Mouse (Mus musculus) intestine, embryonic 15.5 days (tissue): ENCODE results near the gene Ripor2. TPM values are rescaled to one million over a fixed set of nuclear protein-coding genes. Genes with fewer than 3 reads are reported as not detected.

Experiments used
- ATAC-seq: fragments of 200-750 bp; cut with Nextera tagmentation; 2 replicates; pipeline ENCODE4 v1.8.0; 2017; ENCODE audit warnings: moderate TSS enrichment, moderate library complexity
- H3K27ac ChIP-seq: fragments of 300-500 bp; sonication (generic); 2 replicates; pipeline ENCODE4 v1.5.1; 2015; ENCODE audit warnings: mild to moderate bottlenecking, inconsistent platforms
- H3K27me3 ChIP-seq: fragments of 300-500 bp; sonication (generic); replicated peaks from 2 replicates; pipeline ENCODE4 v1.6.1; 2015; ENCODE audit warnings: inconsistent platforms
- H3K36me3 ChIP-seq: fragments of 300-500 bp; sonication (generic); 2 replicates; pipeline ENCODE4 v1.6.1; 2015; ENCODE audit warnings: inconsistent platforms
- H3K4me1 ChIP-seq: fragments of 300-500 bp; sonication (generic); replicated peaks from 2 replicates; pipeline ENCODE4 v1.6.1; 2015; ENCODE audit warnings: inconsistent platforms
- H3K4me2 ChIP-seq: fragments of 300-500 bp; sonication (generic); replicated peaks from 2 replicates; pipeline ENCODE4 v1.6.1; 2015; ENCODE audit warnings: mild to moderate bottlenecking, inconsistent platforms
- H3K4me3 ChIP-seq: fragments of 300-500 bp; sonication (generic); replicated peaks from 2 replicates; pipeline ENCODE4 v1.5.1; 2015; ENCODE audit warnings: inconsistent platforms
- H3K9ac ChIP-seq: fragments of 300-500 bp; sonication (generic); 2 replicates; pipeline ENCODE4 v1.6.1; 2015; ENCODE audit warnings: inconsistent platforms
- H3K9me3 ChIP-seq: fragments of 300-500 bp; sonication (generic); 2 replicates; pipeline ENCODE4 v1.6.1; 2016; ENCODE audit warnings: inconsistent platforms
- WGBS: fragments of 180-500 bp; shearing (Covaris S2); methylation state at CpG from one replicate; pipeline ENCODE4 v1.1.7; 2015; 5-methylcytosine and 5-hydroxymethylcytosine counted together
- polyA plus RNA-seq: library from polyadenylated mRNA; unstranded; fragments of >200 nt; fragmentation: Nextera tagmentation; extraction: Ambion mirVana; gene quantifications from 2 replicates; pipeline ENCODE4 v1.2.1, GENCODE M21; 2015

The Ripor2 gene
- polyA plus RNA-seq: 1.7 and 1.9 TPM in 2 replicates

GRCm38 (mm10) chr13:24581833-24582232 lies at the start of gene Ripor2:
TSS of gene Ripor2 (plus strand) at chr13:24582189.
- 82% methylated on average over 10 of the region's 10 CpGs for WGBS
- H3K9me3 ChIP-seq: no peaks in the 10 kb centered on the region
- no peaks in the 10 kb centered on the region for H3K36me3 ChIP-seq
- H3K4me1 ChIP-seq: peaks cover under 1% of the 10 kb centered on the region; the same call in 1 of the 2 replicates
- H3K4me2 ChIP-seq: no peak within 1 kb of the TSS
- H3K27me3 ChIP-seq: no peaks in the 10 kb centered on the region
- H3K9ac ChIP-seq: no peak within 1 kb of the TSS
- H3K4me3 ChIP-seq: no peak within 1 kb of the TSS
- no peak for ATAC-seq
- no peak within 1 kb of the TSS for H3K27ac ChIP-seq

GRCm38 (mm10) chr13:24536531-24537167 lies 45.3 kb upstream of the Ripor2 start:
- ATAC-seq: no peak
- Histone ChIP-seq H3K27ac (no peak overlapping the region), H3K9me3 (no peaks in the 10 kb centered on the region), H3K4me3 (no peak overlapping the region), H3K9ac (no peak overlapping the region), H3K36me3 (no peaks in the 10 kb centered on the region), H3K4me2 (no peak overlapping the region), H3K27me3 (no peaks in the 10 kb centered on the region), H3K4me1 (no peaks in the 10 kb centered on the region)
- WGBS: 79% methylated on average over 6 of the region's 6 CpGs

- Histone ChIP-seq H3K9me3 (no peaks in the 10 kb centered on the region), H3K4me3 (no peak overlapping the region), H3K27ac (no peak overlapping the region), H3K9ac (no peak overlapping the region), H3K4me1 (no peaks in the 10 kb centered on the region), H3K4me2 (no peak overlapping the region), H3K27me3 (no peaks in the 10 kb centered on the region), H3K36me3 (no peaks in the 10 kb centered on the region)
- 90% methylated on average over 2 of the region's 2 CpGs for WGBS
- ATAC-seq: no peak
Measured at GRCm38 (mm10) chr13:24538012-24538411, 44.0 kb upstream of the Ripor2 start.

GRCm38 (mm10) chr13:24538941-24539340 lies 43.0 kb upstream of the Ripor2 start:
- no peak overlapping the region for H3K4me3 ChIP-seq
- 59% methylated on average over 5 of the region's 5 CpGs for WGBS
- no peaks in the 10 kb centered on the region for H3K27me3 ChIP-seq
- no peak overlapping the region for H3K9ac ChIP-seq
- no peaks in the 10 kb centered on the region for H3K9me3 ChIP-seq
- H3K36me3 ChIP-seq: no peaks in the 10 kb centered on the region
- H3K27ac ChIP-seq: no peak overlapping the region
- H3K4me2 ChIP-seq: no peak overlapping the region
- no peak for ATAC-seq
- H3K4me1 ChIP-seq: no peaks in the 10 kb centered on the region

- no peaks in the 10 kb centered on the region for H3K9me3 ChIP-seq
- H3K4me2 ChIP-seq: no peak overlapping the region
- H3K27me3 ChIP-seq: no peaks in the 10 kb centered on the region
- no peaks in the 10 kb centered on the region for H3K4me1 ChIP-seq
- no peak overlapping the region for H3K9ac ChIP-seq
- no peak for ATAC-seq
- H3K4me3 ChIP-seq: no peak overlapping the region
- no peaks in the 10 kb centered on the region for H3K36me3 ChIP-seq
- no peak overlapping the region for H3K27ac ChIP-seq
- WGBS: 45% methylated on average over 1 of the region's 1 CpGs
Measured at GRCm38 (mm10) chr13:24545677-24546076, 36.3 kb upstream of the Ripor2 start.

GRCm38 (mm10) chr13:24546801-24547459 lies 35.1 kb upstream of the Ripor2 start:
- Histone ChIP-seq H3K27me3 (no peaks in the 10 kb centered on the region), H3K4me2 (no peak overlapping the region), H3K4me3 (no peak overlapping the region), H3K36me3 (no peaks in the 10 kb centered on the region), H3K9me3 (no peaks in the 10 kb centered on the region), H3K27ac (no peak overlapping the region), H3K4me1 (no peaks in the 10 kb centered on the region), H3K9ac (no peak overlapping the region)
- ATAC-seq: no peak
- 85% methylated on average over 12 of the region's 12 CpGs for WGBS

- Histone ChIP-seq H3K27ac (no peak overlapping the region), H3K9ac (no peak overlapping the region), H3K4me3 (no peak overlapping the region), H3K27me3 (no peaks in the 10 kb centered on the region), H3K4me1 (no peaks in the 10 kb centered on the region), H3K9me3 (no peaks in the 10 kb centered on the region), H3K36me3 (no peaks in the 10 kb centered on the region), H3K4me2 (no peak overlapping the region)
- no peak for ATAC-seq
Measured at GRCm38 (mm10) chr13:24548911-24549310, 33.1 kb upstream of the Ripor2 start.

GRCm38 (mm10) chr13:24551100-24551931 lies 30.7 kb upstream of the Ripor2 start:
- WGBS: 36% methylated on average over 8 of the region's 14 CpGs
- ATAC-seq: peak; percentile 61; the same call in 1 of the 2 replicates
- no peak overlapping the region for H3K4me2 ChIP-seq

GRCm38 (mm10) chr13:24552039-24552438 lies 29.9 kb upstream of the Ripor2 start:
- Histone ChIP-seq H3K4me1 (no peaks in the 10 kb centered on the region), H3K4me2 (no peak overlapping the region), H3K4me3 (no peak overlapping the region), H3K27me3 (no peaks in the 10 kb centered on the region), H3K36me3 (no peaks in the 10 kb centered on the region), H3K9me3 (no peaks in the 10 kb centered on the region), H3K27ac (no peak overlapping the region), H3K9ac (no peak overlapping the region)
- no peak for ATAC-seq
- 67% methylated on average over 4 of the region's 4 CpGs for WGBS

More at GRCm38 (mm10) chr13:24551100-24551931, 30.7 kb upstream of the Ripor2 start:
- Histone ChIP-seq H3K27me3 (no peaks in the 10 kb centered on the region), H3K4me1 (no peaks in the 10 kb centered on the region), H3K9me3 (no peaks in the 10 kb centered on the region), H3K4me3 (no peak overlapping the region), H3K36me3 (no peaks in the 10 kb centered on the region), H3K27ac (no peak overlapping the region), H3K9ac (no peak overlapping the region)

GRCm38 (mm10) chr13:24561391-24561790 lies 20.6 kb upstream of the Ripor2 start:
- H3K9me3 ChIP-seq: no peaks in the 10 kb centered on the region
- H3K4me1 ChIP-seq: peaks cover 16% of the 10 kb centered on the region
- H3K9ac ChIP-seq: no peak overlapping the region
- 83% methylated on average over 5 of the region's 5 CpGs for WGBS
- no peak for ATAC-seq
- no peaks in the 10 kb centered on the region for H3K27me3 ChIP-seq
- no peak overlapping the region for H3K27ac ChIP-seq
- H3K4me3 ChIP-seq: no peak overlapping the region
- H3K4me2 ChIP-seq: no peak overlapping the region
- H3K36me3 ChIP-seq: no peaks in the 10 kb centered on the region

GRCm38 (mm10) chr13:24564706-24565105 lies 17.3 kb upstream of the Ripor2 start:
- no peak overlapping the region for H3K4me2 ChIP-seq
- no peaks in the 10 kb centered on the region for H3K36me3 ChIP-seq
- H3K27ac ChIP-seq: peak overlapping the region; percentile 81
- peaks cover 16% of the 10 kb centered on the region for H3K4me1 ChIP-seq
- no peaks in the 10 kb centered on the region for H3K9me3 ChIP-seq
- no peak overlapping the region for H3K4me3 ChIP-seq
- H3K27me3 ChIP-seq: no peaks in the 10 kb centered on the region
- ATAC-seq: no peak
- WGBS: 72% methylated on average over 8 of the region's 8 CpGs
- no peak overlapping the region for H3K9ac ChIP-seq

GRCm38 (mm10) chr13:24565230-24565949 lies 16.6 kb upstream of the Ripor2 start:
- Histone ChIP-seq H3K9me3 (no peaks in the 10 kb centered on the region), H3K9ac (no peak overlapping the region), H3K4me2 (peak overlapping the region; percentile 1; the same call in 1 of the 2 replicates), H3K4me1 (peaks cover 16% of the 10 kb centered on the region), H3K4me3 (no peak overlapping the region), H3K27ac (peak overlapping the region; percentile 81), H3K36me3 (no peaks in the 10 kb centered on the region), H3K27me3 (no peaks in the 10 kb centered on the region)
- ATAC-seq: peak; percentile 88
- WGBS: 18% methylated on average over 8 of the region's 8 CpGs
